Mouse (Mus musculus): ENCODE results near the gene Hba-x. TPM values are rescaled to one million over a fixed set of nuclear protein-coding genes. Genes with fewer than 3 reads are reported as not detected.
A peak's percentile ranks its signal among the peaks of the same experiment; 100 is the strongest.
"Not testable (repeated sequence)": the region's sequence is repeated elsewhere in the genome, so short reads cannot be mapped to it uniquely, and the experiment has no call there.

Gene Hba-x
- polyA plus RNA-seq, 1 experiment from 2014 or later: 6,218 TPM

- Histone ChIP-seq H3K9ac (peak overlapping the region; percentile 29; the same call in 1 of the 2 replicates), H3K9me3 (replicated peaks) (no peaks in the 10 kb centered on the region), H3K27me3 (replicated peaks) (0 out of 2 replicates have a peak, but pooled peaks cover 3% of the 10 kb centered on the region), H3K4me1 (replicated peaks) (peaks cover 9% of the 10 kb centered on the region), H3K27ac (ENCODE audit: poor library complexity, severe bottlenecking) (peak overlapping the region; percentile 73; the same call in 1 of the 2 replicates), H3K36me3 (no peaks in the 10 kb centered on the region), H3K4me2 (peak overlapping the region; percentile 70), H3K4me3 (no peak overlapping the region)
- ATAC-seq (ENCODE audit: insufficient number of reproducible peaks, low FRiP score): peak; percentile 86
- 58% methylated on average over 5 of the region's 5 CpGs for WGBS
Measured at GRCm38 (mm10) chr11:32268952-32269351, 7.2 kb upstream of the Hba-x start.

GRCm38 (mm10) chr11:32271178-32271577 is 5.0 kb upstream of the Hba-x start:
- H3K27me3 ChIP-seq (replicated peaks): peaks cover 11% of the 10 kb centered on the region
- no peak overlapping the region for H3K4me2 ChIP-seq
- 50% methylated on average over 4 of the region's 4 CpGs for WGBS
- H3K4me3 ChIP-seq: no peak overlapping the region
- H3K9ac ChIP-seq: no peak overlapping the region
- peaks cover 5% of the 10 kb centered on the region for H3K4me1 ChIP-seq (replicated peaks)
- no peaks in the 10 kb centered on the region for H3K36me3 ChIP-seq
- no peaks in the 10 kb centered on the region for H3K9me3 ChIP-seq (replicated peaks)
- no peak overlapping the region for H3K27ac ChIP-seq (ENCODE audit: poor library complexity, severe bottlenecking)
- ATAC-seq (ENCODE audit: insufficient number of reproducible peaks, low FRiP score): no peak

DNA sequence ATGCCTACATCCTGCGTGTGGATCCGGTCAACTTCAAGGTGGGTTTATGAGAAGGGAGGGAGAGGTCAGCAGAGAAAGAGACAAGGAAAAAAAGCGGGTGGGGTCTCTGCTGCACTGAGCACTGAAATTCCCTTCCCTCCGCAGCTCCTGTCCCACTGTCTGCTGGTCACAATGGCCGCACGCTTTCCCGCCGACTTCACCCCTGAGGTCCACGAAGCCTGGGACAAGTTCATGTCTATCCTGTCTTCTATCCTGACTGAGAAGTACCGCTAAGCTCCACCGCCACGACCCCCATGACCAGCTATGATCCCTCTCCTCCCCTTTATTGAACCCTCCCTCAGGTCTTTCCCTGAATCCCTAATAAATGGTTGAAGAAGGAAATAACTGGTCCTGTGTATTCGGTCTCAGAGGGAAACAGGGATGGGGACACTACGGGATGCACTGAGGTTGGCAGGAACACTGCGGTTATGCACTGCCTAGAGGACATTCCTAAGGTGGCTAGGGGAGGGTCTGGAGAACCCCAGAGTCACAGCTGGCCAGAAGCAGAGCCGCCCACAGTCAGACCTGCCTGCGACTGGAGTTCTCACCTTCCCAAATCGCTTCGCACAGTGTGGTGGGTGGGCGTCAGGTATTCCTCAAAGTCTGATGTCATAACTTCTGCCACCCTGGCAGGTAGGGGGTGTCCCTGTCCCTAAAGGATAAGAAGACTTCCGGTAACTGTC is 1.7 kb downstream of the Hba-x start:
- Histone ChIP-seq H3K4me1 (replicated peaks) (no peaks in the 10 kb centered on the region), H3K4me3 (peak overlapping the region; percentile 14), H3K27ac (ENCODE audit: poor library complexity, severe bottlenecking) (peak overlapping the region; percentile 28), H3K9me3 (replicated peaks) (no peaks in the 10 kb centered on the region), H3K9ac (no peak overlapping the region), H3K36me3 (no peaks in the 10 kb centered on the region), H3K27me3 (replicated peaks) (peaks cover 63% of the 10 kb centered on the region), H3K4me2 (peak overlapping the region; percentile 5; the same call in 1 of the 2 replicates)
- WGBS: 54% methylated on average over 21 of the region's 21 CpGs
- peak; percentile 77 for ATAC-seq (ENCODE audit: insufficient number of reproducible peaks, low FRiP score)

GRCm38 (mm10) chr11:32278458-32278957 is 2.3 kb downstream of the Hba-x start:
- Histone ChIP-seq H3K9ac (peak overlapping the region; percentile 10; the same call in 1 of the 2 replicates), H3K4me2 (peak overlapping the region; percentile 5; the same call in 1 of the 2 replicates), H3K27me3 (replicated peaks) (peaks cover 63% of the 10 kb centered on the region), H3K27ac (ENCODE audit: poor library complexity, severe bottlenecking) (peak overlapping the region; percentile 66; the same call in 1 of the 2 replicates), H3K9me3 (replicated peaks) (no peaks in the 10 kb centered on the region), H3K36me3 (no peaks in the 10 kb centered on the region), H3K4me1 (replicated peaks) (no peaks in the 10 kb centered on the region), H3K4me3 (no peak overlapping the region; the same call in 1 of the 2 replicates)
- 72% methylated on average over 12 of the region's 12 CpGs for WGBS
- ATAC-seq (ENCODE audit: insufficient number of reproducible peaks, low FRiP score): peak; percentile 7; the same call in 1 of the 2 replicates

DNA sequence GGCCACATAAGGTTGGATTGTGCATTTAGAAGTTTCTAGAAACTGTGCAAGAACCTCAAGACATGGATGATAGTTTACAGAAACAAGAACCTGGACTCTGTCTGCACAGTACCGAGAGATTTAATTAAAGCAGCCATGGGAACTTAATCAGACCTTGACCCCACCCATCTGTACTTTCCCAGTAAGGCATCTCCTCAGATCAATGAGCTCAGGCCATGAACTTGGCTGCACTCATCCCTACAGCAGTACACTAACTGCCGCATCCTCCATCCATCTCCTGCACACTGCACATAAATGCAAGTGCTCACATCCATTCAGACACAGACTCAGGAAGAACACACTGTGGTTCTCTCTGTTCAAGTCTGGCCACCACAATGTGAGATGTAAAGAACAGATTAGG is 4.4 kb downstream of the Hba-x start:
- WGBS: 73% methylated on average over 2 of the region's 2 CpGs
- no peak for ATAC-seq (ENCODE audit: insufficient number of reproducible peaks, low FRiP score)
- no peaks in the 10 kb centered on the region for H3K9me3 ChIP-seq (replicated peaks)
- H3K4me3 ChIP-seq: no peak overlapping the region
- H3K36me3 ChIP-seq: no peaks in the 10 kb centered on the region
- H3K9ac ChIP-seq: no peak overlapping the region
- peaks cover 59% of the 10 kb centered on the region for H3K27me3 ChIP-seq (replicated peaks)
- no peaks in the 10 kb centered on the region for H3K4me1 ChIP-seq (replicated peaks)
- 0 out of 2 replicates have a peak overlapping the region, but pooled peaks have one; percentile 8 for H3K4me2 ChIP-seq
- peak overlapping the region; percentile 66 for H3K27ac ChIP-seq (ENCODE audit: poor library complexity, severe bottlenecking)

GRCm38 (mm10) chr11:32281416-32282144 is 5.4 kb downstream of the Hba-x start:
- Histone ChIP-seq H3K9ac (no peak overlapping the region), H3K27ac (ENCODE audit: poor library complexity, severe bottlenecking) (peak overlapping the region; percentile 66), H3K9me3 (replicated peaks) (no peaks in the 10 kb centered on the region), H3K4me2 (peak overlapping the region; percentile 25), H3K36me3 (no peaks in the 10 kb centered on the region), H3K27me3 (replicated peaks) (peaks cover 51% of the 10 kb centered on the region), H3K4me3 (no peak overlapping the region), H3K4me1 (replicated peaks) (no peaks in the 10 kb centered on the region)
- ATAC-seq (ENCODE audit: insufficient number of reproducible peaks, low FRiP score): no peak
- 56% methylated on average over 1 of the region's 1 CpGs for WGBS

DNA sequence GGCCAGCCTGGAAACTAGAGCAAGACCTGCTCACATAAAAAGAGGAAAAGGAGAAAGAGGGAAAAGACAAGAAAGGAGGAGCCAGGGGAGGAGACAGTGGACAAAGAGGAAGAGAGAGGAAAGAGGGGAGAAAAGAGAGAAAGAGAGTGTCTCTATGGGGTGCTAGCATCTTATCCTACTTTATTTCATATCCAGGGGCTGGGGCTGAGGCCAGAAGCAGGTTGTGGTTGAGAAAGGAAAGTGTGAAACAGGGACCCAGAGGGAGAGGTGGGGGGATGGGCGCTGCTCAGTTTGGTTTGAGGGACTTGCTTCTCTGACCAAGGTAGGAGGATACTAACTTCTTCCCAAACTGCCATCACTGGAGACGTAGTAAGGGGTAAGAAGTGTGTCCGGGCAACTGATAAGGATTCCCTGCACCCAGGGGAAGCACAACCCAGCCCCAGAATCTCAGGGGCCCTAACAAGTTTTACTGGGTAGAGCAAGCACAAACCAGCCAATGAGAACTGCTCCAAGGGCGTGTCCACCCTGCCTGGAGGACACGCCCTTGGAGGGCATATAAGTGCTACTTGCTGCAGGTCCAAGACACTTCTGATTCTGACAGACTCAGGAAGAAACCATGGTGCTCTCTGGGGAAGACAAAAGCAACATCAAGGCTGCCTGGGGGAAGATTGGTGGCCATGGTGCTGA is 7.0 kb downstream of the Hba-x start, which contains the start of gene Hba-a1:
Gene Hba-a1, plus strand, starts transcription at position 421 of the 687 bp plus-strand sequence.
- peak; percentile 83 for ATAC-seq (ENCODE audit: insufficient number of reproducible peaks, low FRiP score)
- Histone ChIP-seq H3K27me3 (replicated peaks) (peaks cover 42% of the 10 kb centered on the region), H3K27ac (ENCODE audit: poor library complexity, severe bottlenecking) (peak within 1 kb of the TSS; percentile 75)
- 71% methylated on average over 1 of the region's 5 CpGs for WGBS
- H3K36me3 ChIP-seq; H3K4me1 ChIP-seq (replicated peaks); H3K9ac ChIP-seq; H3K4me3 ChIP-seq; H3K9me3 ChIP-seq (replicated peaks); H3K4me2 ChIP-seq: not testable (repeated sequence)

DNA sequence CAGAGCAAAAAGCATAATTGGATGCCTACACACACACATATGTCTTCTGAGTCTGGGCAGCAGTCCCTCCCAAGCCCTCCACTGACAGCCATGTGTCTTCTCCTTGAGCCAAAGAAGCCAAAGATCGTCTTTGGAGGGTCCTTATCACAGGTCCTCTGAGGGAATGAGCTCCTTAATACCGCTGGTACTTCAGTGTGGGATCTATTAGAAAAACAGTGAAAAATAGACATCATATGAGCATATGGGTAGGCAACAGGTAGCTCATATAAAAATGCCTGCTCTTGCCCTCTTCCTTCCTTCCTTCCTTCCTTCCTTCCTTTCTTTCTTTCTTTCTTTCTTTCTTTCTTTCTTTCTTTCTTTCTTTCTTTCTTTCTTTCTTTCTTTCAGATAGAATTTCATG is 8.4 kb downstream of the Hba-x start:
- peak; percentile 4; the same call in 1 of the 2 replicates for ATAC-seq (ENCODE audit: insufficient number of reproducible peaks, low FRiP score)
- H3K9me3 ChIP-seq (replicated peaks); H3K4me1 ChIP-seq (replicated peaks); H3K4me3 ChIP-seq; H3K27ac ChIP-seq (ENCODE audit: poor library complexity, severe bottlenecking); H3K36me3 ChIP-seq; H3K4me2 ChIP-seq; H3K9ac ChIP-seq: not testable (repeated sequence)
- H3K27me3 ChIP-seq (replicated peaks): peaks cover 37% of the 10 kb centered on the region
- WGBS: 35% methylated on average over 2 of the region's 2 CpGs

- Histone ChIP-seq H3K4me2 (no peak overlapping the region), H3K4me1 (replicated peaks) (no peaks in the 10 kb centered on the region), H3K27ac (ENCODE audit: poor library complexity, severe bottlenecking) (no peak overlapping the region), H3K9me3 (replicated peaks) (no peaks in the 10 kb centered on the region), H3K27me3 (replicated peaks) (peaks cover 32% of the 10 kb centered on the region), H3K36me3 (no peaks in the 10 kb centered on the region), H3K9ac (no peak overlapping the region), H3K4me3 (no peak overlapping the region)
- 67% methylated on average over 7 of the region's 7 CpGs for WGBS
- ATAC-seq (ENCODE audit: insufficient number of reproducible peaks, low FRiP score): peak; percentile 46
Measured at GRCm38 (mm10) chr11:32285031-32285775, 9.0 kb downstream of the Hba-x start.

- not testable (repeated sequence) for ATAC-seq (ENCODE audit: insufficient number of reproducible peaks, low FRiP score); H3K27ac ChIP-seq (ENCODE audit: poor library complexity, severe bottlenecking); H3K9me3 ChIP-seq (replicated peaks); H3K4me2 ChIP-seq; H3K36me3 ChIP-seq; H3K4me1 ChIP-seq (replicated peaks); H3K4me3 ChIP-seq; H3K9ac ChIP-seq
- peaks cover 25% of the 10 kb centered on the region for H3K27me3 ChIP-seq (replicated peaks)
Measured at GRCm38 (mm10) chr11:32285887-32286286, 9.7 kb downstream of the Hba-x start.
